Mouse (Mus musculus) lung, adult 2 months (tissue): ENCODE results near the gene Igflr1. TPM values are rescaled to one million over a fixed set of nuclear protein-coding genes. Genes with fewer than 3 reads are reported as not detected.

ENCODE experiments used
- DNase-seq: peaks from one replicate; pipeline ENCODE4 v3.0.0; 2022
- H3K4me1 ChIP-seq: fragments of 200-500 bp; 2 replicates; pipeline ENCODE4 v1.6.1; 2011; ENCODE audit warnings: low read length; ENCODE audit not compliant: control insufficient read depth, insufficient read depth
- H3K4me3 ChIP-seq: fragments of 200-500 bp; replicated peaks from 2 replicates; pipeline ENCODE3; 2011; ENCODE audit warnings: low read depth, mild to moderate bottlenecking, control low read depth, low read length; ENCODE audit errors: extremely low read depth
- CTCF ChIP-seq: fragments of 200-500 bp; IDR thresholded peaks from 2 replicates; pipeline ENCODE4 v1.5.1; 2011; ENCODE audit warnings: mild to moderate bottlenecking, low read length, control low read depth; ENCODE audit not compliant: insufficient read depth
- POLR2A ChIP-seq: fragments of 200-500 bp; IDR thresholded peaks from 2 replicates; pipeline ENCODE4 v1.6.1; 2011; ENCODE audit warnings: low read depth, mild to moderate bottlenecking, control low read depth, low read length, borderline replicate concordance; ENCODE audit errors: extremely low read depth
- WGBS: fragments of 180-500 bp; shearing (Covaris S2); methylation state at CpG from one replicate; pipeline ENCODE4 v1.1.7; 2018; 5-methylcytosine and 5-hydroxymethylcytosine counted together
- polyA plus RNA-seq: library from polyadenylated mRNA; depleted of rRNA; stranded (reverse); fragments of >200 nt; gene quantifications from 2 replicates; pipeline ENCODE4 v1.2.3, GENCODE M21; 2012

Gene Igflr1
- polyA plus RNA-seq, 1 experiment = 12.0 TPM

GRCm38 (mm10) chr7:30532931-30533330, 32.3 kb upstream of the Igflr1 start:
- TF ChIP-seq CTCF (no peak), POLR2A (no peak)
- no peak for DNase-seq
- 47% methylated on average over 8 of the region's 8 CpGs for WGBS
- Histone ChIP-seq H3K4me1 (peaks cover 6% of the 10 kb centered on the region), H3K4me3 (no peak overlapping the region)

DNA sequence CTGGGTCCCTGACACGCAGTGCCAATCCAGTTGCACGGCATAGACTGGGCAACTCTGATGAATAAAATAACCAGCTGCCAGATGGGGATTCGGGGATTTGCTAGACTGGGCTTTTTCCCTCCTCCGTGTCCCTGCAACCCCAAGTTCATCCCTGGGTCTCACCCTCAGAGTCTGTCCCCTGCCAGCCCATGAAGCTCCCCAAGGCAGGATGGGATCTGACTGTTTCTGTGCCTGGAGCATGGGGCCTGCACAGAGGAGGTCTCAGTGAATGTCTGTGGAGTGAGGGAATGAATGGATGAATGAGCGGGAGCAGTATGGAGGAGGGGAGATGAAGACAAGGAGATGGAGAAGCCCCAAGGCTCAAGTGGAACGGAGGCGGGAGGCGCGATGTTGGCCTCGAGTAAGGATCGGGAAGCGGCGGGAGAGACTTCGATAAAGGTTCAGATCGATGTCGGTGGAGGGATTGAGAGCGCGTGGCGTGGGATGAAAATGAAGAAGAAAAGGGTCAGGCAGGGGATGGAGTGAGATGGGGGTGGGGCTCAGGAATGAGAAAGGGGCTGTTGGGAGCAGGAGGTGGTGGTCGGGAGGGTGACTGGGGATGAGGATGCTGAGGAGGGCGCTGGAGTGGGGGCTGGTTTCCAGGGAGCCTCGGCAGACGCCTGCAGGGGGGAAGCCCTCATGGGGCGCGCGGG, 31.1 kb upstream of the Igflr1 start:
- peaks cover 6% of the 10 kb centered on the region for H3K4me1 ChIP-seq
- TF ChIP-seq CTCF (no peak), POLR2A (no peak)
- H3K4me3 ChIP-seq = peak overlapping the region; percentile 70
- DNase-seq = no peak
- 14% methylated on average over 26 of the region's 26 CpGs for WGBS

DNA sequence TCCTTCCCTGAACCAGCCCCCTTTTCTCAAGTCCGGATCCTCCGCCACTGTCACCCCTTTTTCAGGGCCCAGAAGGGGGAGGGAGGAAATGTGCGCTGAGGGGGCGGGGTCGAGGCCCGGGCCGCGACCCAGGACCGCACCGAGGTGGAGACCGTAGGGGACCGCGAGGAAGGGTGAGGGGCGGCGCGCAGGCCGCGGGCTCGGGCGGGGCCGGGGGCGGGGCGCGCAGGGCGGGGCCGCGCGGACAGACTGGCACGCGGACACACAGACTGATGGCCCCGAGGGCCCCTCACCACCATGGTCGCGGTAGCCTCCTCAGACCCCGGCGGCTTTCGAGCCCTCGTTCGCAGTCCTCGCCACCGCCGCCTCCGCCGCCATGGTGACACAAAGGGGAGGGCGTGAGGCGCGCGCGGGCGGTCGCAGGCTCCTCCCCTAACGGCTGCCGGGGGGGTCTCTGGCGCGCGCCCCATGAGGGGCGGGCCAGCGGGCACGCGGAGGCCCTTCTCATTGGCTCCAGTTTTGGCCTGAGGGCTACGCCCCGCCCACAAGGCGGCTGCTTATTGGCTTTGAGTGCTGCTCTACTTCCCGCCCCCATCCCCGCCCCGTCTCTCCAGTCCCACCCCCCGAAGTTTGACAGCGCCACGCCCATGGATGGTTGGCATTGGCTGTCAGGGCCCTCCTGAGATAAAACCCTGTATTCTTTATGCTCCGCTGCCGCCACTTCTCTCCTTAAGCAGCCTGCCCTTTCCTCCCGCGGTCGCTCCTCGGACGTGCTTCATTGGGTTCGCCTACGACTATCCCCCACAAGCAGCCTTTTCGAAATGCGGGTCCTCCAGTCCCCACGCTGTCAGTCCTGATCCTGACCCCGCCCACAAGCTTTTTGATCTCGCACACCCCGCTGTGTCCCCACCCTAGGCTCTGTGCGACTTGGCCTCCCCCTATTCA, 30.3 kb upstream of the Igflr1 start, which contains the start of gene Arhgap33:
Arhgap33 (minus strand) TSS at position 428 of the 945 bp plus-strand sequence.
- peak; percentile 93 for DNase-seq
- H3K4me3 ChIP-seq = peak within 1 kb of the TSS; percentile 87
- H3K4me1 ChIP-seq = peaks cover 6% of the 10 kb centered on the region
- TF ChIP-seq POLR2A (no peak), CTCF (no peak)
- 1% methylated on average over 79 of the region's 84 CpGs for WGBS

GRCm38 (mm10) chr7:30540572-30540971, 24.7 kb upstream of the Igflr1 start:
- DNase-seq = no peak
- WGBS = 92% methylated on average over 7 of the region's 7 CpGs
- Histone ChIP-seq H3K4me1 (peaks cover under 1% of the 10 kb centered on the region; the same call in 1 of the 2 replicates), H3K4me3 (no peak overlapping the region)
- TF ChIP-seq POLR2A (no peak), CTCF (no peak)

DNA sequence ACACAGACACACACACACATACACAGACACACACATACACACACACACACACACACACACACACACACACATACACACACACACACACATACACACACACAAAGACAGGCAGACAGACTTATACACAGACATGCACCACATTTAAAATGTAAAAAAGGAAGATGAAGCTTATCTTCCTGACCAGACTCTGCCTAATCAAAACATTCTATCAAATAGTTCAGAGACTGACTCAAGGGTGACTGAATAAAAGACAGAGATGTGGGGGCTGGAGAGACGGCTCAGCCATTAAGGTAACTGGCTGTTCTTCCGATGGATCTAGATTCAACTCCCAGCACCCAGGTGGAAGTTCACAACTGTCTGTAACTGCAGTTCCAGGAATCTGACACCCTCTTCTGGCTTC, 20.9 kb upstream of the Igflr1 start:
- 81% methylated on average over 2 of the region's 2 CpGs for WGBS
- Histone ChIP-seq H3K4me3 (no peak overlapping the region), H3K4me1 (no peaks in the 10 kb centered on the region)
- TF ChIP-seq CTCF (no peak), POLR2A (no peak)
- no peak for DNase-seq

GRCm38 (mm10) chr7:30549880-30550279, 15.3 kb upstream of the Igflr1 start:
- TF ChIP-seq POLR2A (no peak), CTCF (no peak)
- H3K4me3 ChIP-seq = no peak overlapping the region
- DNase-seq = no peak
- H3K4me1 ChIP-seq = no peaks in the 10 kb centered on the region
- 95% methylated on average over 2 of the region's 2 CpGs for WGBS

- TF ChIP-seq POLR2A (no peak), CTCF (no peak)
Measured at GRCm38 (mm10) chr7:30550603-30551002, 14.6 kb upstream of the Igflr1 start.

GRCm38 (mm10) chr7:30551445-30552101, 13.7 kb upstream of the Igflr1 start:
- H3K4me3 ChIP-seq = peak overlapping the region; percentile 84
- TF ChIP-seq POLR2A (no peak), CTCF (0 out of 2 replicates have a peak, but pooled peaks have one; percentile 4)
- DNase-seq = no peak
- H3K4me1 ChIP-seq = no peaks in the 10 kb centered on the region
- WGBS = 1% methylated on average over 10 of the region's 10 CpGs

More at GRCm38 (mm10) chr7:30550603-30551002, 14.6 kb upstream of the Igflr1 start:
- no peak overlapping the region for H3K4me3 ChIP-seq
- DNase-seq = no peak
- WGBS = 92% methylated on average over 1 of the region's 1 CpGs
- no peaks in the 10 kb centered on the region for H3K4me1 ChIP-seq
